Comparison of ENCODE assay signal across 14 mouse cellular contexts in the genomic region with DNA sequence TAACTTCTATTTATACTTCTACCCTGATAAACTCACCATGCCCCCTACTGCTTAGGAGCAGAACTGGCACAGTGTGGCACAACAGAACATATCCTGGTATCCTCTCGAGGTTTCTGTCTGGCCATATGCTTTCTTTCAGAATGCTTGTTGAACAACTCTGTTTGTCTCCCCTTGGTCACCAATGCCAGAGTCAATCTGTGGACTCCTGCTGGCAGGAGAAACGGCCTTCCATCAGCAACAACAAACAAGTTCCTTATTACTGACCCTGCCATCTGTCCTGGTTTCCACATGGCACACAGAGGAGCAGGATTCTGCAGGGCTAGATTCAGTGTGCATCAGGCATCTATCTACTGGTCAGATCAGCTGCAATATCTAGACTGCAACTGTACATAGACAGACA.
DNase-seq lines count a peak whose midpoint lies in the region; ATAC-seq and TF ChIP-seq lines count a peak whose summit lies in the region.
"Had no signal": no experiment of that assay in that cellular context is flagged by ENCODE, and none has a peak within 500 bp of the region (broad histone marks: within the 10 kb centered on the region; RNA-seq: fewer than 3 reads in every experiment).

No protein-coding gene starts in this region.

- WGBS in intestine, postnatal 0 days, result 53% methylated on average over 2 of the region's 2 CpGs
- 58% methylated on average over 2 of the region's 2 CpGs for WGBS in intestine, embryonic 15.5 days
- 20% methylated on average over 2 of the region's 2 CpGs for WGBS in forebrain, embryonic 15.5 days

- no peak overlapping the region for H3K4me2 ChIP-seq in intestine, postnatal 0 days (replicated peaks; ENCODE audit: low read depth)
- no peak overlapping the region for H3K4me2 ChIP-seq in intestine, embryonic 15.5 days (replicated peaks)
- no peak overlapping the region for H3K4me2 ChIP-seq in forebrain, embryonic 15.5 days (replicated peaks)
- H3K4me2 ChIP-seq: heart, embryonic 12.5 days; hindbrain, embryonic 15.5 days; midbrain, embryonic 15.5 days; neural tube, embryonic 13.5 days had no signal

- H3K27ac ChIP-seq in intestine, postnatal 0 days (ENCODE audit: low read depth, low read length), result no peak overlapping the region
- H3K27ac ChIP-seq in intestine, embryonic 15.5 days, result no peak overlapping the region
- no peak overlapping the region for H3K27ac ChIP-seq in forebrain, embryonic 15.5 days (replicated peaks)
- H3K27ac ChIP-seq: gastrocnemius, adult 2 months; hindbrain, embryonic 15.5 days; midbrain, embryonic 15.5 days; neural tube, embryonic 13.5 days had no signal

- H3K4me1 ChIP-seq in intestine, postnatal 0 days (replicated peaks; ENCODE audit: control insufficient read depth, insufficient read depth, low read length), result no peaks in the 10 kb centered on the region
- no peaks in the 10 kb centered on the region for H3K4me1 ChIP-seq in intestine, embryonic 15.5 days (replicated peaks)
- H3K4me1 ChIP-seq in forebrain, embryonic 15.5 days, result no peaks in the 10 kb centered on the region
- H3K4me1 ChIP-seq: heart, embryonic 12.5 days; hindbrain, embryonic 15.5 days; midbrain, embryonic 15.5 days; neural tube, embryonic 13.5 days had no signal

- TF ChIP-seq CTCF in intestine, postnatal 0 days (IDR thresholded peaks at IDR 0.05; ENCODE audit: low read depth), result peak; percentile 33

- peak; percentile 95 for DNase-seq in brain, adult 2 months (ENCODE audit: low read depth, low spot score)
- peak; percentile 60 to 75 for DNase-seq in cerebellum, adult 18-20 months
- no peak for DNase-seq in layer of hippocampus, adult 11-12 months (ENCODE audit: low spot score)
- DNase-seq in lung, postnatal 14 days, result no peak
- DNase-seq: gastrocnemius, adult 2 months; kidney, postnatal 14 days; lung, postnatal 10 days had no signal

- no peak overlapping the region for H3K4me3 ChIP-seq in intestine, postnatal 0 days (ENCODE audit: low read depth, low read length)
- H3K4me3 ChIP-seq in intestine, embryonic 15.5 days (replicated peaks), result no peak overlapping the region
- no peak overlapping the region for H3K4me3 ChIP-seq in forebrain, embryonic 15.5 days
- H3K4me3 ChIP-seq: gastrocnemius, adult 2 months; heart, embryonic 12.5 days; hindbrain, embryonic 15.5 days; midbrain, embryonic 15.5 days; neural tube, embryonic 13.5 days had no signal

- H3K36me3 ChIP-seq in intestine, postnatal 0 days (ENCODE audit: control insufficient read depth, insufficient read depth), result no peaks in the 10 kb centered on the region
- no peaks in the 10 kb centered on the region for H3K36me3 ChIP-seq in intestine, embryonic 15.5 days
- H3K36me3 ChIP-seq in forebrain, embryonic 15.5 days, result no peaks in the 10 kb centered on the region
- H3K36me3 ChIP-seq: heart, embryonic 12.5 days; hindbrain, embryonic 15.5 days; midbrain, embryonic 15.5 days; neural tube, embryonic 13.5 days had no signal

- H3K9me3 ChIP-seq in intestine, postnatal 0 days (ENCODE audit: control insufficient read depth), result no peaks in the 10 kb centered on the region
- no peaks in the 10 kb centered on the region for H3K9me3 ChIP-seq in intestine, embryonic 15.5 days
- no peaks in the 10 kb centered on the region for H3K9me3 ChIP-seq in forebrain, embryonic 15.5 days
- H3K9me3 ChIP-seq: heart, embryonic 12.5 days; hindbrain, embryonic 15.5 days; midbrain, embryonic 15.5 days; neural tube, embryonic 13.5 days had no signal

- no peaks in the 10 kb centered on the region for H3K27me3 ChIP-seq in intestine, postnatal 0 days (replicated peaks; ENCODE audit: control insufficient read depth, insufficient read depth, low read length)
- no peaks in the 10 kb centered on the region for H3K27me3 ChIP-seq in intestine, embryonic 15.5 days (replicated peaks)
- H3K27me3 ChIP-seq in forebrain, embryonic 15.5 days, result no peaks in the 10 kb centered on the region
- H3K27me3 ChIP-seq: heart, embryonic 12.5 days; hindbrain, embryonic 15.5 days; midbrain, embryonic 15.5 days; neural tube, embryonic 13.5 days had no signal

- ATAC-seq in intestine, postnatal 0 days, result no peak
- no peak for ATAC-seq in intestine, embryonic 15.5 days
- peak; percentile 61 for ATAC-seq in forebrain, embryonic 15.5 days (replicated peaks)
- ATAC-seq: midbrain, embryonic 15.5 days had no signal

- H3K9ac ChIP-seq in intestine, postnatal 0 days (ENCODE audit: low read depth, low read length), result no peak overlapping the region
- H3K9ac ChIP-seq in intestine, embryonic 15.5 days, result no peak overlapping the region
- H3K9ac ChIP-seq in forebrain, embryonic 15.5 days (replicated peaks), result no peak overlapping the region
- H3K9ac ChIP-seq: heart, embryonic 12.5 days; hindbrain, embryonic 15.5 days; midbrain, embryonic 15.5 days; neural tube, embryonic 13.5 days had no signal

Comparison
In these comparisons a context has a peak if more than half of its experiments do, and no peak if none do; other contexts are left out.
1. DNase-seq: peak in brain, adult 2 months (single experiment) and cerebellum, adult 18-20 months (2 of 2); none in layer of hippocampus, adult 11-12 months (single experiment) and lung, postnatal 14 days (single experiment).